In genomic region chr13:48971033-48971432, GRCm38 (mm10) we compare ENCODE assay signal across 8 mouse cellular contexts. TPM values are rescaled to one million over a fixed set of nuclear protein-coding genes. Genes with fewer than 3 reads are reported as not detected.
DNase-seq lines count a peak whose midpoint lies in the region; ATAC-seq and TF ChIP-seq lines count a peak whose summit lies in the region.

No protein-coding gene starts in this region.

- H3K27ac ChIP-seq in limb, embryonic 12.5 days: peak overlapping the region; percentile 41; the same call in 1 of the 2 replicates
- H3K27ac ChIP-seq in stomach, embryonic 14.5 days (ENCODE audit: low read length): peak overlapping the region; percentile 64; the same call in 1 of the 2 replicates
- no peak overlapping the region for H3K27ac ChIP-seq in thymus, adult 2 months (ENCODE audit: control insufficient read depth, insufficient read depth, low read length)

- H3K27me3 ChIP-seq in limb, embryonic 12.5 days: no peaks in the 10 kb centered on the region
- no peaks in the 10 kb centered on the region for H3K27me3 ChIP-seq in stomach, embryonic 14.5 days (ENCODE audit: control insufficient read depth, insufficient read depth, low read length)
- H3K27me3 ChIP-seq in thymus, adult 2 months (ENCODE audit: control insufficient read depth, insufficient read depth, low read length): no peaks in the 10 kb centered on the region

- H3K36me3 ChIP-seq in limb, embryonic 12.5 days: peaks cover 17% of the 10 kb centered on the region; the same call in 1 of the 2 replicates
- H3K36me3 ChIP-seq in stomach, embryonic 14.5 days (ENCODE audit: control insufficient read depth, insufficient read depth, low read length): 0 out of 2 replicates have a peak, but pooled peaks cover 6% of the 10 kb centered on the region
- no peaks in the 10 kb centered on the region for H3K36me3 ChIP-seq in thymus, adult 2 months (ENCODE audit: control insufficient read depth, insufficient read depth, low read length)

- TF ChIP-seq POLR2A in thymus, adult 2 months (IDR thresholded peaks at IDR 0.05; ENCODE audit: control insufficient read depth, extremely low read depth, insufficient read depth, low read length, poor library complexity): no peak

- H3K9ac ChIP-seq in limb, embryonic 12.5 days (replicated peaks): no peak overlapping the region
- H3K9ac ChIP-seq in stomach, embryonic 14.5 days (replicated peaks; ENCODE audit: low read depth, low read length): no peak overlapping the region

- peak; percentile 74 for ATAC-seq in erythroblast, adult 5-6 weeks (replicated peaks; ENCODE audit: low FRiP score, poor library complexity, severe bottlenecking)
- no peak for ATAC-seq in limb, embryonic 12.5 days (ENCODE audit: insufficient number of reproducible peaks, insufficient read depth, low FRiP score, low TSS enrichment, low read depth)
- no peak for ATAC-seq in stomach, embryonic 14.5 days (ENCODE audit: insufficient number of reproducible peaks, insufficient read depth, low FRiP score, low read depth)
- ATAC-seq in megakaryocyte, adult 5-6 weeks (ENCODE audit: poor library complexity, severe bottlenecking): no peak

- no peak for TF ChIP-seq CTCF in thymus, adult 2 months (IDR thresholded peaks at IDR 0.05; ENCODE audit: borderline replicate concordance, control insufficient read depth, extremely low read depth, insufficient read depth, low read length, poor library complexity)

- 49% methylated on average over 5 of the region's 5 CpGs for WGBS in limb, embryonic 12.5 days
- 49% methylated on average over 5 of the region's 5 CpGs for WGBS in stomach, embryonic 14.5 days
- WGBS in thymus, adult 2 months: 69% methylated on average over 5 of the region's 5 CpGs

- H3K4me1 ChIP-seq in limb, embryonic 12.5 days (replicated peaks): peaks cover 24% of the 10 kb centered on the region
- 0 out of 2 replicates have a peak, but pooled peaks cover 4% of the 10 kb centered on the region for H3K4me1 ChIP-seq in stomach, embryonic 14.5 days (ENCODE audit: control insufficient read depth, insufficient read depth, low read length)
- peaks cover 7% of the 10 kb centered on the region for H3K4me1 ChIP-seq in thymus, adult 2 months (replicated peaks; ENCODE audit: control insufficient read depth, insufficient read depth, low read length)

- H3K4me3 ChIP-seq in limb, embryonic 12.5 days (replicated peaks): no peak overlapping the region
- H3K4me3 ChIP-seq in stomach, embryonic 14.5 days (ENCODE audit: low read depth, low read length): no peak overlapping the region
- H3K4me3 ChIP-seq in thymus, adult 2 months (ENCODE audit: control insufficient read depth, insufficient read depth, low read length): no peak overlapping the region

- peak; percentile 48 to 51 for DNase-seq in lung, adult 18-20 months
- DNase-seq in lung, postnatal 14 days: no peak
- no peak for DNase-seq in thymus, adult 2 months
- no peak for DNase-seq in embryo, embryonic 10.5 days (ENCODE audit: low spot score)

- no peak overlapping the region for H3K4me2 ChIP-seq in limb, embryonic 12.5 days
- H3K4me2 ChIP-seq in stomach, embryonic 14.5 days (replicated peaks; ENCODE audit: low read depth, low read length): no peak overlapping the region

- H3K9me3 ChIP-seq in limb, embryonic 12.5 days: no peaks in the 10 kb centered on the region
- no peaks in the 10 kb centered on the region for H3K9me3 ChIP-seq in stomach, embryonic 14.5 days (ENCODE audit: control insufficient read depth, low read depth, low read length)

RNA-seq across cellular contexts. Expression of gene Fam120a, which starts 3.2 kb away (rescaled TPM):
- total RNA-seq in erythroblast, adult 5-6 weeks (2015; ENCODE audit: low replicate concordance): 66.7 and 81.5 TPM in 2 replicates
- total RNA-seq in erythroblast, adult 5-6 weeks (2017; ENCODE audit: low replicate concordance): 38.6 and 47.6 TPM in 2 replicates
- polyA plus RNA-seq in limb, embryonic 12.5 days (2016; fragmentation: Nextera tagmentation; extraction: Ambion mirVana): 16.4 and 17.3 TPM in 2 replicates
- 47.3 and 48.1 TPM in 2 replicates for polyA plus RNA-seq in stomach, embryonic 14.5 days (2014; fragmentation: Nextera tagmentation; extraction: Ambion mirVana)
- polyA plus RNA-seq in thymus, adult 2 months (2012; rRNA removed): 120 and 142 TPM in 2 replicates
- 191 and 192 TPM in 2 replicates for total RNA-seq in megakaryocyte, adult 5-6 weeks (2015)
- 118 and 132 TPM in 2 replicates for total RNA-seq in megakaryocyte, adult 5-6 weeks (2017)

Comparison
In these comparisons a context has a peak if more than half of its experiments do, and no peak if none do; other contexts are left out.
1. DNase-seq: peak in lung, adult 18-20 months (2 of 2); none in lung, postnatal 14 days (single experiment), thymus, adult 2 months (single experiment) and embryo, embryonic 10.5 days (single experiment).